Comparison of ENCODE assay signal across 19 mouse cellular contexts in the genomic region with DNA sequence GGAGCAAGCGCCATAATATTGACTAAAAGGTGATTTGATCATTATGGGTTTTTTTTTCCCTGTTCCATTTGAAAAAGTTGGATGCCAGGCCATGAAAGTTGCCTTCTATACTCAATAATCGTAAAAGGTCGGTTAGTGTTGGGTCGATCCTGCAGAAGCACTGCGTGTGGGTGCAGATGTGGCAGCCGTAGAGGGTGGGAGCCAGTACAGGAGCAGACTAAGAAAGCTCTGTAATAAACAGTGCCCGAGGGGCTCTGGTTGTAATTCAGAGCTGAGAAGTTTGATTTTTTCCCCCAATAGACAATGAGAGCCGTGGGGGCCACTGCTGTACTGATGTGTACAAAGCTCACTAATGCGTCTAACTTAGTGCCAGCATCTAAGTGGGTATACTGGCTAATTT.
A peak's percentile ranks its signal among the peaks of the same experiment; 100 is the strongest.
DNase-seq lines count a peak whose midpoint lies in the region; ATAC-seq lines count a peak whose summit lies in the region.
"Had no signal": no experiment of that assay in that cellular context is flagged by ENCODE, and none has a peak within 500 bp of the region (broad histone marks: within the 10 kb centered on the region; RNA-seq: fewer than 3 reads in every experiment).

No protein-coding gene starts in this region.

- no peaks in the 10 kb centered on the region for H3K27me3 ChIP-seq in heart, embryonic 12.5 days (replicated peaks)
- H3K27me3 ChIP-seq in midbrain, embryonic 11.5 days (ENCODE audit: control insufficient read depth, insufficient read depth, low read length), result no peaks in the 10 kb centered on the region
- no peaks in the 10 kb centered on the region for H3K27me3 ChIP-seq in midbrain, embryonic 14.5 days (ENCODE audit: control insufficient read depth, insufficient read depth, low read length)
- H3K27me3 ChIP-seq: embryonic facial prominence, embryonic 13.5 days; embryonic facial prominence, embryonic 15.5 days; forebrain, embryonic 13.5 days had no signal

- H3K9ac ChIP-seq in heart, embryonic 12.5 days, result no peak overlapping the region
- H3K9ac ChIP-seq in midbrain, embryonic 11.5 days (ENCODE audit: low read length), result no peak overlapping the region
- no peak overlapping the region for H3K9ac ChIP-seq in midbrain, embryonic 14.5 days (replicated peaks; ENCODE audit: low read length)
- H3K9ac ChIP-seq: embryonic facial prominence, embryonic 13.5 days; embryonic facial prominence, embryonic 15.5 days; forebrain, embryonic 13.5 days had no signal

- DNase-seq in heart, adult 11 months, result peak; percentile 71
- peak; percentile 69 for DNase-seq in midbrain, embryonic 11.5 days (ENCODE audit: low spot score, missing footprints)
- DNase-seq in midbrain, embryonic 14.5 days, result no peak
- DNase-seq: adrenal gland, adult 2 months; adrenal gland, postnatal 10 days; adrenal gland, postnatal 25 days; cerebellum, adult 11 months; cerebellum, adult 18-20 months; cerebellum, adult 8-10 months; cerebellum, adult 9-11 months; cerebellum, postnatal 14 days; cerebellum, postnatal 36 days; embryo, embryonic 11 days had no signal

- H3K4me1 ChIP-seq in heart, embryonic 12.5 days (replicated peaks), result peaks cover 12% of the 10 kb centered on the region
- H3K4me1 ChIP-seq in midbrain, embryonic 11.5 days (ENCODE audit: control insufficient read depth, insufficient read depth, low read length), result peaks cover 6% of the 10 kb centered on the region; the same call in 1 of the 2 replicates
- peaks cover 9% of the 10 kb centered on the region for H3K4me1 ChIP-seq in midbrain, embryonic 14.5 days (ENCODE audit: control insufficient read depth, insufficient read depth, low read length)
- H3K4me1 ChIP-seq: embryonic facial prominence, embryonic 13.5 days; embryonic facial prominence, embryonic 15.5 days had no signal

- no peak overlapping the region for H3K4me2 ChIP-seq in heart, embryonic 12.5 days
- H3K4me2 ChIP-seq in midbrain, embryonic 11.5 days, result no peak overlapping the region
- H3K4me2 ChIP-seq in midbrain, embryonic 14.5 days (ENCODE audit: low read length), result no peak overlapping the region
- H3K4me2 ChIP-seq: embryonic facial prominence, embryonic 13.5 days; embryonic facial prominence, embryonic 15.5 days; forebrain, embryonic 13.5 days had no signal

- ATAC-seq in heart, embryonic 12.5 days (ENCODE audit: insufficient number of reproducible peaks, low FRiP score), result no peak
- ATAC-seq in midbrain, embryonic 11.5 days (ENCODE audit: low FRiP score), result no peak
- no peak for ATAC-seq in midbrain, embryonic 14.5 days (ENCODE audit: low FRiP score, low TSS enrichment)
- ATAC-seq: forebrain, embryonic 13.5 days; forebrain, embryonic 16.5 days had no signal

- 57% methylated on average over 9 of the region's 9 CpGs for WGBS in heart, embryonic 12.5 days
- WGBS in midbrain, embryonic 11.5 days, result 59% methylated on average over 9 of the region's 9 CpGs
- 53% methylated on average over 9 of the region's 9 CpGs for WGBS in midbrain, embryonic 14.5 days

- H3K4me3 ChIP-seq in heart, embryonic 12.5 days, result no peak overlapping the region
- no peak overlapping the region for H3K4me3 ChIP-seq in midbrain, embryonic 11.5 days (ENCODE audit: low read depth, low read length)
- H3K4me3 ChIP-seq in midbrain, embryonic 14.5 days (replicated peaks; ENCODE audit: low read depth, low read length), result no peak overlapping the region
- H3K4me3 ChIP-seq: embryonic facial prominence, embryonic 13.5 days; embryonic facial prominence, embryonic 15.5 days; erythroblast, embryonic 14.5 days; forebrain, embryonic 13.5 days had no signal

- no peaks in the 10 kb centered on the region for H3K9me3 ChIP-seq in heart, embryonic 12.5 days (replicated peaks)
- H3K9me3 ChIP-seq in midbrain, embryonic 11.5 days (ENCODE audit: control insufficient read depth, low read length), result no peaks in the 10 kb centered on the region
- no peaks in the 10 kb centered on the region for H3K9me3 ChIP-seq in midbrain, embryonic 14.5 days (ENCODE audit: control insufficient read depth, low read length)
- H3K9me3 ChIP-seq: embryonic facial prominence, embryonic 13.5 days; embryonic facial prominence, embryonic 15.5 days; forebrain, embryonic 13.5 days had no signal

- H3K27ac ChIP-seq in heart, embryonic 12.5 days (ENCODE audit: poor library complexity, severe bottlenecking), result no peak overlapping the region
- H3K27ac ChIP-seq in midbrain, embryonic 11.5 days (ENCODE audit: low read depth, low read length), result no peak overlapping the region
- H3K27ac ChIP-seq in midbrain, embryonic 14.5 days (replicated peaks; ENCODE audit: low read depth, low read length), result no peak overlapping the region
- H3K27ac ChIP-seq: embryonic facial prominence, embryonic 13.5 days; embryonic facial prominence, embryonic 15.5 days; forebrain, embryonic 13.5 days had no signal

- no peaks in the 10 kb centered on the region for H3K36me3 ChIP-seq in heart, embryonic 12.5 days
- H3K36me3 ChIP-seq in midbrain, embryonic 11.5 days (ENCODE audit: control insufficient read depth, insufficient read depth, low read length), result no peaks in the 10 kb centered on the region
- H3K36me3 ChIP-seq in midbrain, embryonic 14.5 days (ENCODE audit: control insufficient read depth, insufficient read depth, low read length), result no peaks in the 10 kb centered on the region
- H3K36me3 ChIP-seq: embryonic facial prominence, embryonic 13.5 days; embryonic facial prominence, embryonic 15.5 days had no signal
